Mouse (Mus musculus) frontal cortex, adult 2 months (tissue): Measurements from ENCODE around the gene Naa35. TPM values are rescaled to one million over a fixed set of nuclear protein-coding genes. Genes with fewer than 3 reads are reported as not detected.
"Not testable (repeated sequence)": the region's sequence is repeated elsewhere in the genome, so short reads cannot be mapped to it uniquely, and the experiment has no call there.

Source experiments
- DNase-seq, 2 experiments: peaks; one replicate each; pipeline ENCODE4 v3.0.0; 2022; ENCODE audit warnings: low spot score in 1 of 2; ENCODE audit errors: extremely low spot score in 1 of 2
- polyA plus RNA-seq: library from polyadenylated mRNA; depleted of rRNA; stranded (reverse); fragments of >200 nt; gene quantifications from 2 replicates; pipeline ENCODE4 v1.2.3, GENCODE M21; 2012

The Naa35 gene
- polyA plus RNA-seq, 1 experiment = 65.3 TPM

- DNase-seq = peak; percentile 78 to 84
Measured at GRCm38 (mm10) chr13:59572549-59572948, 12.5 kb upstream of the Naa35 start.

GRCm38 (mm10) chr13:59580954-59581353 lies 4.1 kb upstream of the Naa35 start:
- DNase-seq = no peak

GRCm38 (mm10) chr13:59584481-59584880 lies 578 bp upstream of the Naa35 start:
- DNase-seq = peak in 1 of 2 experiments; percentile 34

- DNase-seq = peak in 1 of 2 experiments; percentile 20
Measured at GRCm38 (mm10) chr13:59585648-59586005, 568 bp downstream of the Naa35 start.

- no peak for DNase-seq
Measured at GRCm38 (mm10) chr13:59587201-59587600, 2.1 kb downstream of the Naa35 start.

GRCm38 (mm10) chr13:59589672-59590071 lies 4.6 kb downstream of the Naa35 start:
- DNase-seq = no peak

GRCm38 (mm10) chr13:59590691-59591090 lies 5.6 kb downstream of the Naa35 start:
- no peak for DNase-seq

- not testable (repeated sequence) for DNase-seq
Measured at GRCm38 (mm10) chr13:59592058-59592457, 7.0 kb downstream of the Naa35 start.

- no peak for DNase-seq
Measured at GRCm38 (mm10) chr13:59592630-59593029, 7.6 kb downstream of the Naa35 start.

- no peak for DNase-seq
Measured at GRCm38 (mm10) chr13:59603096-59603495, 18.0 kb downstream of the Naa35 start.

GRCm38 (mm10) chr13:59604511-59604910 lies 19.5 kb downstream of the Naa35 start:
- DNase-seq = no peak

GRCm38 (mm10) chr13:59605221-59605922 lies 20.3 kb downstream of the Naa35 start:
- no peak for DNase-seq

GRCm38 (mm10) chr13:59609885-59610284 lies 24.8 kb downstream of the Naa35 start:
- no peak for DNase-seq

- no peak for DNase-seq
Measured at GRCm38 (mm10) chr13:59610437-59610836, 25.4 kb downstream of the Naa35 start.

GRCm38 (mm10) chr13:59613868-59614267 lies 28.8 kb downstream of the Naa35 start:
- no peak for DNase-seq

- no peak for DNase-seq
Measured at GRCm38 (mm10) chr13:59615152-59615551, 30.1 kb downstream of the Naa35 start.

GRCm38 (mm10) chr13:59615554-59615953 lies 30.5 kb downstream of the Naa35 start:
- DNase-seq = no peak

GRCm38 (mm10) chr13:59618463-59618862 lies 33.4 kb downstream of the Naa35 start:
- no peak for DNase-seq

- DNase-seq = no peak
Measured at GRCm38 (mm10) chr13:59621643-59622489, 36.8 kb downstream of the Naa35 start.

GRCm38 (mm10) chr13:59624389-59624788 lies 39.3 kb downstream of the Naa35 start:
- no peak for DNase-seq

GRCm38 (mm10) chr13:59624903-59625302 lies 39.8 kb downstream of the Naa35 start:
- DNase-seq = no peak

- DNase-seq = no peak
Measured at GRCm38 (mm10) chr13:59626739-59627138, 41.7 kb downstream of the Naa35 start.
